Mouse (Mus musculus) kidney, embryonic 14.5 days (tissue): Measurements from ENCODE around the gene 2700097O09Rik. TPM values are rescaled to one million over a fixed set of nuclear protein-coding genes. Genes with fewer than 3 reads are reported as not detected.

Experiments used
- ATAC-seq: fragments of 200-750 bp; cut with Nextera tagmentation; 2 replicates; pipeline ENCODE4 v1.8.0; 2017; ENCODE audit warnings: moderate number of reproducible peaks, mild to moderate bottlenecking, moderate TSS enrichment, moderate library complexity; ENCODE audit not compliant: low FRiP score, low TSS enrichment
- H3K27ac ChIP-seq: fragments of 300-500 bp; sonication (generic); 2 replicates; pipeline ENCODE4 v1.5.1; 2014; ENCODE audit warnings: low read depth, mild to moderate bottlenecking, low read length, moderate library complexity, mixed read lengths
- H3K27me3 ChIP-seq: fragments of 300-500 bp; sonication (generic); 2 replicates; pipeline ENCODE4 v1.6.1; 2014; ENCODE audit warnings: mild to moderate bottlenecking, low read length; ENCODE audit not compliant: control insufficient read depth, insufficient read depth
- H3K36me3 ChIP-seq: fragments of 300-500 bp; sonication (generic); 2 replicates; pipeline ENCODE4 v1.6.1; 2014; ENCODE audit warnings: low read length, mixed read lengths; ENCODE audit not compliant: control insufficient read depth, insufficient read depth
- H3K4me1 ChIP-seq: fragments of 300-500 bp; sonication (generic); 2 replicates; pipeline ENCODE4 v1.6.1; 2014; ENCODE audit warnings: low read length, mixed read lengths; ENCODE audit not compliant: control insufficient read depth, insufficient read depth
- H3K4me2 ChIP-seq: fragments of 300-500 bp; sonication (generic); replicated peaks from 2 replicates; pipeline ENCODE4 v1.6.1; 2014; ENCODE audit warnings: low read depth, mild to moderate bottlenecking, low read length
- H3K4me3 ChIP-seq: fragments of 300-500 bp; sonication (generic); 2 replicates; pipeline ENCODE4 v1.5.1; 2014; ENCODE audit warnings: mild to moderate bottlenecking, low read length
- H3K9ac ChIP-seq: fragments of 300-500 bp; sonication (generic); 2 replicates; pipeline ENCODE4 v1.6.1; 2014; ENCODE audit warnings: low read depth, mild to moderate bottlenecking, low read length, moderate library complexity
- H3K9me3 ChIP-seq: fragments of 300-500 bp; sonication (generic); 2 replicates; pipeline ENCODE4 v1.6.1; 2016; ENCODE audit warnings: low read length; ENCODE audit not compliant: control insufficient read depth
- WGBS: fragments of 180-500 bp; shearing (Covaris S2); extraction: QIAGEN DNeasy Blood & Tissue Kit; methylation state at CpG from one replicate; pipeline ENCODE4 v1.1.7; 2014; 5-methylcytosine and 5-hydroxymethylcytosine counted together
- polyA plus RNA-seq: library from polyadenylated mRNA; unstranded; fragments of >200 nt; fragmentation: Nextera tagmentation; extraction: Ambion mirVana; gene quantifications from 2 replicates; pipeline ENCODE4 v1.2.1, GENCODE M21; 2014

2700097O09Rik gene
- polyA plus RNA-seq, 1 experiment from 2014 or later = 40.9 TPM

GRCm38 (mm10) chr12:55072495-55072894, 7.4 kb downstream of the 2700097O09Rik start:
- Histone ChIP-seq H3K9ac (no peak overlapping the region), H3K36me3 (no peaks in the 10 kb centered on the region), H3K9me3 (no peaks in the 10 kb centered on the region), H3K27ac (no peak overlapping the region), H3K4me2 (no peak overlapping the region), H3K4me3 (no peak overlapping the region), H3K27me3 (no peaks in the 10 kb centered on the region), H3K4me1 (no peaks in the 10 kb centered on the region)
- no peak for ATAC-seq
- 58% methylated on average over 4 of the region's 4 CpGs for whole genome bisulfite sequencing

GRCm38 (mm10) chr12:55062141-55062540, 17.8 kb downstream of the 2700097O09Rik start:
- no peak overlapping the region for H3K4me2 ChIP-seq
- no peak overlapping the region for H3K27ac ChIP-seq
- 90% methylated on average over 1 of the region's 1 CpGs for WGBS
- H3K27me3 ChIP-seq = no peaks in the 10 kb centered on the region
- no peaks in the 10 kb centered on the region for H3K9me3 ChIP-seq
- H3K36me3 ChIP-seq = peaks cover 5% of the 10 kb centered on the region; the same call in 1 of the 2 replicates
- no peak overlapping the region for H3K4me3 ChIP-seq
- ATAC-seq = no peak
- H3K4me1 ChIP-seq = no peaks in the 10 kb centered on the region
- no peak overlapping the region for H3K9ac ChIP-seq

GRCm38 (mm10) chr12:55061006-55061405, 18.9 kb downstream of the 2700097O09Rik start:
- H3K27me3 ChIP-seq = no peaks in the 10 kb centered on the region
- no peak overlapping the region for H3K4me2 ChIP-seq
- no peak for ATAC-seq
- H3K9me3 ChIP-seq = no peaks in the 10 kb centered on the region
- no peaks in the 10 kb centered on the region for H3K4me1 ChIP-seq
- WGBS = 79% methylated on average over 10 of the region's 10 CpGs
- no peak overlapping the region for H3K27ac ChIP-seq
- H3K36me3 ChIP-seq = peaks cover 5% of the 10 kb centered on the region; the same call in 1 of the 2 replicates
- H3K9ac ChIP-seq = no peak overlapping the region
- no peak overlapping the region for H3K4me3 ChIP-seq

GRCm38 (mm10) chr12:55060212-55060898, 19.6 kb downstream of the 2700097O09Rik start:
- Histone ChIP-seq H3K4me1 (no peaks in the 10 kb centered on the region), H3K9me3 (no peaks in the 10 kb centered on the region), H3K4me3 (no peak overlapping the region), H3K36me3 (peaks cover 5% of the 10 kb centered on the region; the same call in 1 of the 2 replicates), H3K27me3 (no peaks in the 10 kb centered on the region), H3K9ac (no peak overlapping the region), H3K4me2 (no peak overlapping the region), H3K27ac (no peak overlapping the region)
- 69% methylated on average over 6 of the region's 6 CpGs for WGBS
- no peak for ATAC-seq

GRCm38 (mm10) chr12:55059812-55060211, 20.1 kb downstream of the 2700097O09Rik start:
- Histone ChIP-seq H3K9ac (no peak overlapping the region), H3K27me3 (no peaks in the 10 kb centered on the region), H3K36me3 (peaks cover 5% of the 10 kb centered on the region; the same call in 1 of the 2 replicates), H3K4me1 (no peaks in the 10 kb centered on the region), H3K4me2 (no peak overlapping the region), H3K4me3 (no peak overlapping the region), H3K9me3 (no peaks in the 10 kb centered on the region), H3K27ac (peak overlapping the region; percentile 42; the same call in 1 of the 2 replicates)
- WGBS = 43% methylated on average over 3 of the region's 3 CpGs
- ATAC-seq = peak; percentile 54; the same call in 1 of the 2 replicates

GRCm38 (mm10) chr12:55058865-55059615, 20.9 kb downstream of the 2700097O09Rik start:
- ATAC-seq = no peak
- peak overlapping the region; percentile 42; the same call in 1 of the 2 replicates for H3K27ac ChIP-seq
- 32% methylated on average over 6 of the region's 6 CpGs for WGBS

GRCm38 (mm10) chr12:55056703-55057102, 23.2 kb downstream of the 2700097O09Rik start:
- no peak overlapping the region for H3K27ac ChIP-seq
- no peak overlapping the region for H3K9ac ChIP-seq
- no peaks in the 10 kb centered on the region for H3K9me3 ChIP-seq
- no peak overlapping the region for H3K4me2 ChIP-seq
- H3K27me3 ChIP-seq = no peaks in the 10 kb centered on the region
- peaks cover 5% of the 10 kb centered on the region; the same call in 1 of the 2 replicates for H3K36me3 ChIP-seq
- no peak for ATAC-seq
- 50% methylated on average over 2 of the region's 2 CpGs for WGBS
- H3K4me1 ChIP-seq = no peaks in the 10 kb centered on the region
- H3K4me3 ChIP-seq = no peak overlapping the region

More at GRCm38 (mm10) chr12:55058865-55059615, 20.9 kb downstream of the 2700097O09Rik start:
- Histone ChIP-seq H3K4me2 (no peak overlapping the region), H3K36me3 (peaks cover 5% of the 10 kb centered on the region; the same call in 1 of the 2 replicates), H3K4me1 (no peaks in the 10 kb centered on the region), H3K9me3 (no peaks in the 10 kb centered on the region), H3K27me3 (no peaks in the 10 kb centered on the region), H3K9ac (no peak overlapping the region), H3K4me3 (no peak overlapping the region)

GRCm38 (mm10) chr12:55054551-55055241, 25.2 kb downstream of the 2700097O09Rik start:
- WGBS = 57% methylated on average over 2 of the region's 2 CpGs
- H3K4me1 ChIP-seq = no peaks in the 10 kb centered on the region
- H3K27ac ChIP-seq = no peak overlapping the region
- H3K36me3 ChIP-seq = peaks cover 2% of the 10 kb centered on the region; the same call in 1 of the 2 replicates
- no peak for ATAC-seq
- H3K27me3 ChIP-seq = no peaks in the 10 kb centered on the region
- no peak overlapping the region for H3K4me2 ChIP-seq
- H3K9ac ChIP-seq = no peak overlapping the region
- no peaks in the 10 kb centered on the region for H3K9me3 ChIP-seq
- H3K4me3 ChIP-seq = no peak overlapping the region
